Mouse (Mus musculus) forebrain, embryonic 13.5 days (tissue): ENCODE results near the gene Klhl2. TPM values are rescaled to one million over a fixed set of nuclear protein-coding genes. Genes with fewer than 3 reads are reported as not detected.

ENCODE experiments used
- ATAC-seq: fragments of 200-750 bp; cut with Nextera tagmentation; 2 replicates; pipeline ENCODE4 v1.8.0; 2017
- H3K27ac ChIP-seq: fragments of 300-500 bp; sonication (generic); 2 replicates; pipeline ENCODE4 v1.5.1; 2015; ENCODE audit warnings: inconsistent platforms, mild to moderate bottlenecking, moderate library complexity
- H3K27me3 ChIP-seq: fragments of 300-500 bp; sonication (generic); 2 replicates; pipeline ENCODE4 v1.6.1; 2015; ENCODE audit warnings: mild to moderate bottlenecking, inconsistent platforms
- H3K36me3 ChIP-seq: fragments of 300-500 bp; sonication (generic); 2 replicates; pipeline ENCODE4 v1.6.1; 2015; ENCODE audit warnings: mild to moderate bottlenecking, inconsistent platforms; ENCODE audit not compliant: poor library complexity, severe bottlenecking
- H3K4me1 ChIP-seq: fragments of 300-500 bp; sonication (generic); 2 replicates; pipeline ENCODE4 v1.6.1; 2015; ENCODE audit warnings: inconsistent platforms
- H3K4me2 ChIP-seq: fragments of 300-500 bp; sonication (generic); 2 replicates; pipeline ENCODE4 v1.6.1; 2015; ENCODE audit warnings: inconsistent platforms, mild to moderate bottlenecking, moderate library complexity
- H3K4me3 ChIP-seq: fragments of 300-500 bp; sonication (generic); 2 replicates; pipeline ENCODE4 v1.5.1; 2015; ENCODE audit warnings: mild to moderate bottlenecking, inconsistent platforms
- H3K9ac ChIP-seq: fragments of 300-500 bp; sonication (generic); 2 replicates; pipeline ENCODE4 v1.6.1; 2015; ENCODE audit warnings: mild to moderate bottlenecking, inconsistent platforms
- H3K9me3 ChIP-seq: fragments of 300-500 bp; sonication (generic); replicated peaks from 2 replicates; pipeline ENCODE4 v1.6.1; 2016; ENCODE audit warnings: inconsistent platforms
- WGBS: fragments of 180-500 bp; shearing (Covaris S2); methylation state at CpG from one replicate; pipeline ENCODE4 v1.1.7; 2015; 5-methylcytosine and 5-hydroxymethylcytosine counted together
- polyA plus RNA-seq: library from polyadenylated mRNA; unstranded; fragments of >200 nt; fragmentation: Nextera tagmentation; extraction: Ambion mirVana; gene quantifications from 2 replicates; pipeline ENCODE4 v1.2.1, GENCODE M21; 2015

Gene Klhl2
- polyA plus RNA-seq, 1 experiment from 2014 or later: 12.5 TPM

DNA sequence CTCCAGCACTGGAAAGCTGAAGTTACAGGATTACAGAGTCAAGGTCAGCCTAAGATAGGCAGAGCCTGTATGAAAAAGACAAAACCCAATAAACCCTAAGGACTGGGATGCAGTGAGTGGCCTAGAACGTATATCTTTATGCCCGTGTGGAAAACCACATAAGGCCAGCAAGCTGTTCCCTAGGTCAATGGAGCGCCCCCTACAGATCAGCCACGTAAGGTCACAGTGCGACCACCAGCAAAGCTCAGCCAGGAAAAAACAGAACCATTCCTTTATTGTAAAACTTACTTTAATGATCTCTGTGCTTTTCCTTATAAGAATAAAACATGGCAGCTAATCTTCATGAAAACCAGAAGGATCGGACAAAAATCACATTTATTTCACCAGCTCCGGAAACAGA is 131.9 kb downstream of the Klhl2 start:
- peaks cover 73% of the 10 kb centered on the region for H3K36me3 ChIP-seq
- H3K27ac ChIP-seq: no peak overlapping the region
- WGBS: 90% methylated on average over 7 of the region's 7 CpGs
- H3K9ac ChIP-seq: no peak overlapping the region
- no peak for ATAC-seq
- H3K4me3 ChIP-seq: no peak overlapping the region
- H3K4me1 ChIP-seq: no peaks in the 10 kb centered on the region
- no peaks in the 10 kb centered on the region; the same call in 1 of the 2 replicates for H3K9me3 ChIP-seq
- H3K27me3 ChIP-seq: no peaks in the 10 kb centered on the region
- H3K4me2 ChIP-seq: no peak overlapping the region

DNA sequence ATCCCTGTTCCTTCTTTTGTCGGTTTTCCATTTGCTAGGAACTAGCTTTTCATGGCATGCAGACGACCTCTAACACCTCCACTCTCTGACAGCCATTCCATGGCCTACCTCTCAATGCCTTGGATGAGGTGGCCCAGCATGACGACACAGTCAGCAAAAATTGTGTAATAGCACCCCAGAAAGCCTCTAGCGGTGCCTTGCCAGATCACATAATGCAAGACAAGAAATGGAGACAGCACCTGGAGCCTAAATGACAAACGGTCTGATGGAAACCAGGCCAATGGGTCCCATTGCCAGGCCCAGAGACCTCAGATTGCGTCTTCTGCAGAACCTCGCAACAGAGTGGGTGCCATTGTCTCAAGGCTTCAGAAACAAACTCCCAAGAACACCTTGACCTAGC is 137.3 kb downstream of the Klhl2 start:
- H3K9ac ChIP-seq: no peak overlapping the region
- no peak overlapping the region for H3K4me2 ChIP-seq
- 91% methylated on average over 7 of the region's 7 CpGs for WGBS
- H3K27me3 ChIP-seq: no peaks in the 10 kb centered on the region
- peaks cover 22% of the 10 kb centered on the region for H3K36me3 ChIP-seq
- no peak for ATAC-seq
- no peak overlapping the region for H3K4me3 ChIP-seq
- no peaks in the 10 kb centered on the region for H3K4me1 ChIP-seq
- no peak overlapping the region for H3K27ac ChIP-seq
- H3K9me3 ChIP-seq: no peaks in the 10 kb centered on the region; the same call in 1 of the 2 replicates

DNA sequence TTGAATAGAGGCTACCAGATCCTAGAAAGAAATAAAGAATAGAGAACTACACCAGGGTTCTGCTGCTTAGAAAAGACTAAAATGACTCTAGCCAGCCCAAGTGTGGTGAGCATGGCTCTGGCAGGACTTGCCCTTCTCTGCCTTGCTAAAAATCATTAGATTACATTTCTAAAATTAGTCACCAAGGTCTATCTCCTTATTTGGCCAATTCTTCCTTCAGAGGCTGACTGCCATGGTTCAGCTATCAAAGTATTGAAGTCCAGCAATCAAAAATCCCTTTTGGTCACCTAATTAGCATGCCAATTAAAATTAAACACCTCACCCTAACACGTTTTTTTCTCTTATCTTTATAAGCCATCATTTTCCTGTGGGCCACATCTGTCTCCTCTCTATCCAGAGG is 138.3 kb downstream of the Klhl2 start:
- WGBS: 30% methylated on average over 1 of the region's 1 CpGs
- ATAC-seq: no peak
- H3K4me3 ChIP-seq: no peak overlapping the region
- no peak overlapping the region for H3K27ac ChIP-seq
- no peaks in the 10 kb centered on the region for H3K4me1 ChIP-seq
- H3K27me3 ChIP-seq: no peaks in the 10 kb centered on the region
- H3K36me3 ChIP-seq: peaks cover 13% of the 10 kb centered on the region
- H3K9me3 ChIP-seq: no peaks in the 10 kb centered on the region; the same call in 1 of the 2 replicates
- H3K9ac ChIP-seq: no peak overlapping the region
- no peak overlapping the region for H3K4me2 ChIP-seq

DNA sequence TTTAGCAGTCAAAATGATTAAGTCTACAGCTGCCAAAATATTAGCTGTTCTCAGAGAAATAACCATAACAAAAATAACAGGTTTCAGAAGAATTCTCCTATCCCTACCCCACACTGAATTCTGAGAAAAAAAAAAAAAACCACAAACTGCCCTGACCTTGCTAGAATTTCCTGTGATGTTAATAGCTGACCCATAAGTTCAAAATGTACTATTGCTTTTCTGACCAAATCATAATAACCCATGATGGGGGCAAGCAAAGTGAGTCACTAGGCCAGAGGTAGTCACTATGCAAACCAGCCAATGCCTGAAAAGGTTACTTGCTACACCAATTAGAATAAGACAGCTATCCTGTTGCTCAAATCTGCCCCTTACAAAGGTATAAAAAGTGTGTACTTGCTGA is 142.3 kb downstream of the Klhl2 start:
- Histone ChIP-seq H3K27ac (no peak overlapping the region), H3K4me3 (no peak overlapping the region), H3K9ac (no peak overlapping the region), H3K36me3 (no peaks in the 10 kb centered on the region), H3K27me3 (no peaks in the 10 kb centered on the region), H3K9me3 (no peaks in the 10 kb centered on the region), H3K4me2 (no peak overlapping the region), H3K4me1 (no peaks in the 10 kb centered on the region)
- no peak for ATAC-seq

DNA sequence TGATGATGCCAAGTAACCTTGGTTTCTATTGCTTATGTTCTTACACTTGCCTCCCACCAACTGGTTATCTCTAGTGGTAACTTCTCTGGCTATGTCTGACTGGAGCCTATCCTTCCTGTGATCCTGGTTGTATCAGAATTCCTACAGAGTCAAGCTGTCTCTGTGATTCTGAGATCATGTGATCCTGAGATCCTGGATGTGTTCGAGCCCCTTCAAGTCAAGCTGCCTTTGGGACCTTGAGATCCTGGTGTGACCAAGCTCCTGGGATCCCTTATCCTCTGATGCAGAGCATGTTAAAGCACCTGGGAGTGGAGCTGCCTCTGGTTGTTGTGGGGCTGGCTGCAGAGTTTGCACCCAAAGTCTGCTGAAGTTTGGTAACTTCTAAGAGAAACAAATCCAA is 146.6 kb downstream of the Klhl2 start:
- ATAC-seq: no peak
- WGBS: 80% methylated on average over 1 of the region's 1 CpGs
- Histone ChIP-seq H3K9ac (no peak overlapping the region), H3K36me3 (no peaks in the 10 kb centered on the region), H3K27ac (no peak overlapping the region), H3K27me3 (no peaks in the 10 kb centered on the region), H3K4me3 (no peak overlapping the region), H3K4me1 (no peaks in the 10 kb centered on the region), H3K9me3 (no peaks in the 10 kb centered on the region), H3K4me2 (no peak overlapping the region)

DNA sequence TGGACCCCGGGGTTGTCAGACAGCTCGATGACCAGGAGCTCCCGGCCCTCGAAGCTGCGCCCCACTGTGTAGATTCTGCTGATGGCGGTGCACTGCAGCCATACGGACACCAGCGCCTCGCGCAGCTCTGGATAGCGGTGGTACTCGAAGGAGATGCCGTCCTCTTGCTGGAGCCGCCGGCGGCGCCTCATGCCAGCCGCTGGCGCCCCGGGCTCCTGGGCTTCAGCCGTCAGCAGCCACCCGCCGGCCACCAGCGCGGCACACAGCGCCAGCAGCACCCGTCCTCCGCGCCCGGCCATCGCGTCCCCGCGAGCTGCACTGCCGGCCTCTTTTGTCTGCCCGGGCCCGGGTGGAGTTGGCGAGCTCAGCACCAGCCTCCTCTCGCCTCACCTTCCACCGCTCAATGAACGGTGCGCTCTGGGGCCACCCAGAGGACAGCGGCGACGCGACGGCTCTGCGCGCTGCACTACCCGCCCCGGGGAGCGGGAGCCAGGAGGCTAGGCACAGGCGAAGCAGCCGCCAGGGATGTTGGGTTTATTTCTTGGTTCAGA is 157.1 kb downstream of the Klhl2 start, which contains the start of gene Cpe:
Cpe (minus strand) TSS at position 404 of the 551 bp plus-strand sequence.
- Histone ChIP-seq H3K9ac (peak within 1 kb of the TSS; percentile 93), H3K4me2 (peak within 1 kb of the TSS; percentile 72), H3K4me1 (peaks cover 36% of the 10 kb centered on the region), H3K9me3 (no peaks in the 10 kb centered on the region), H3K27ac (peak within 1 kb of the TSS; percentile 98), H3K36me3 (no peaks in the 10 kb centered on the region), H3K27me3 (no peaks in the 10 kb centered on the region), H3K4me3 (peak within 1 kb of the TSS; percentile 81)
- peak; percentile 99 for ATAC-seq
- under 1% methylated on average over 54 of the region's 54 CpGs for WGBS

DNA sequence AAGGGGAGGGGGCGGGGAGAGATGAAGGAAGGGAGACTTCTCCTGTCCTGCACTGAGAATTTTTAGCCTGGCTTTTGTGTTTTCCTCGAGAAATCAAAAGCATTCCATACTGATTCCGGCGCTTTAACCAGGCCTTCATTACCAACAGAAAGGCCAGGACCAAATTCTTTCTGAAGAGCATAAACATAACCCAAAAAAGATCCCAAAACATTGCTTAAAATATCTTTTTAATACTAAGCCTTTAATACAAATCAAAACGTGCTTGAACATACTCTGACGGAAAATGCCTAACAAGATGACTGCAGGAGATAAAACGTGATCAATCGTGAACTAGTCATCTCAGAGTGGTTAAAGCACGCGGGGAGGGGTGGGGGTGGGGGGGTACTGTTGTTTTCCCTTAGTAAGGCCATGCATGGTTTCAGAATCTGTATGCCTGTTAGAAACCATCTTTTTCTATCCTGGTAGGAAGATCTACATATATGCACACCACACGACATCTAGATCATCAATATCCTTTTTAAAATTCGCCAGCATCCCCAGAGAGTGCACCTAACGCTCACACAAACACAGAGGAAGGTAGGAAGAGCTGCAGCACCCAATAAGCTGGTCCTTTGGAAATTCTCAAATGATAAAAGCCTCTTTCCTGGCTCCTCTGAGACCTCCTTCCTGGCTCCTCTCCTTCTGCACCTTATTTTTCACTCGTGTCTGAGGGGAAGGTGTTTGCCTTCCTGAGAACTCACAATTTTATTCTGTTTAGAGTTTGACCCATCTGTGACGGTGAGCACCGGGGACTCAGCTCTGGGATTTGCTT is 158.0 kb downstream of the Klhl2 start:
- no peaks in the 10 kb centered on the region for H3K27me3 ChIP-seq
- ATAC-seq: no peak; the same call in 1 of the 2 replicates
- WGBS: 2% methylated on average over 16 of the region's 16 CpGs
- H3K9ac ChIP-seq: peak overlapping the region; percentile 93
- peak overlapping the region; percentile 81 for H3K4me3 ChIP-seq
- peak overlapping the region; percentile 72 for H3K4me2 ChIP-seq
- H3K36me3 ChIP-seq: no peaks in the 10 kb centered on the region
- H3K4me1 ChIP-seq: peaks cover 42% of the 10 kb centered on the region
- H3K27ac ChIP-seq: peak overlapping the region; percentile 98
- H3K9me3 ChIP-seq: no peaks in the 10 kb centered on the region

DNA sequence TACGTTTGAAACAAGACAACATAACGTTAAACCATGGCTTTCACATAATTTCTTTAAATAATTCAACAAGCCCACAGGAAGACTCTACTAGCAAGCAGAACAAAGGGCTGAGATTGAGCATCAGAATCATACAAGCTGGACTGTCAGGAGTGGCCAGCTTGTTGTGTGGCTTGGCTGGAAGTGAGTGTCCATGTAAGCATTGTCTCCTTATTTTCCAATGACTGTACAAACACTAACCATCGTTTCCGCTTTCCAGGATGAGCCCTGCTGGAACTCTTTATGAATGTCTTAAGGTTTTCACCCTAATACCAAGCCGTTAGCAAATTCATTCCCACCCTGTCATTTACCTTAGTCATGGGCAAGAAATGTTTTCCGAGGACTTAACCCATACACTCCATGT is 159.0 kb downstream of the Klhl2 start:
- Histone ChIP-seq H3K36me3 (no peaks in the 10 kb centered on the region), H3K27ac (0 out of 2 replicates have a peak overlapping the region, but pooled peaks have one; percentile 19), H3K27me3 (no peaks in the 10 kb centered on the region), H3K9me3 (no peaks in the 10 kb centered on the region), H3K4me3 (peak overlapping the region; percentile 81), H3K4me1 (peaks cover 45% of the 10 kb centered on the region), H3K9ac (peak overlapping the region; percentile 93), H3K4me2 (peak overlapping the region; percentile 72)
- 60% methylated on average over 6 of the region's 6 CpGs for WGBS
- ATAC-seq: no peak

DNA sequence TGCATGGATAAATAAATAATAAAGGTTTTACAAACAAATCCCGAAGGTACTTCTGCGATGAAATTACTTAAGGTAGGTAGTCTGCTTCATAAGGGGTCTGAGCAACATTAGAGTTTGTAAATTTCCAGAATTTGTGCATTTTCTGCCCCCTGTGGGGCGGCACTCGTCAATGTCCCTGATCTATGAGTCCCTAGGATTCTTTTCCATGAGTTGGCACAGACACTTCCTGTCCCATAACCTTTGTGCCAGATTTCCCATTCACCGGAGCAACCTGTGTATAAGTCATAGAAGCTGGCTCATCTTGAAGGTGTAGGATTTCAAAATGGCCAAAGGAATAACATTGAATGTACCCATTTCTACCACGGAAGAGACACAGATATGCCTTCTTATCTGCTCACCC is 159.5 kb downstream of the Klhl2 start:
- Histone ChIP-seq H3K4me2 (peak overlapping the region; percentile 72), H3K9me3 (no peaks in the 10 kb centered on the region), H3K9ac (no peak overlapping the region), H3K36me3 (no peaks in the 10 kb centered on the region), H3K27ac (no peak overlapping the region), H3K27me3 (no peaks in the 10 kb centered on the region), H3K4me1 (peaks cover 45% of the 10 kb centered on the region), H3K4me3 (peak overlapping the region; percentile 81)
- 76% methylated on average over 6 of the region's 6 CpGs for WGBS
- ATAC-seq: no peak

Other genes with a start within 250 kb of the Klhl2 start
- 389 and 392 TPM in 2 replicates for gene Cpe, start 157.0 kb downstream of the Klhl2 start, polyA plus RNA-seq
- 143 and 160 TPM in 2 replicates for gene Msmo1, start 116.2 kb downstream of the Klhl2 start, polyA plus RNA-seq
- gene Tmem192, start 97.2 kb upstream of the Klhl2 start, polyA plus RNA-seq: 13.4 and 15.5 TPM in 2 replicates
- gene Trim75, start 137.8 kb upstream of the Klhl2 start, polyA plus RNA-seq: 0.17 TPM in 1 of 2 replicates, not detected in the other
- not detected in 2 replicates for gene Trim61, start 168.5 kb upstream of the Klhl2 start, polyA plus RNA-seq
- gene Trim60, start 168.6 kb upstream of the Klhl2 start, polyA plus RNA-seq: not detected in 2 replicates
- gene Apela, start 187.3 kb upstream of the Klhl2 start, polyA plus RNA-seq: 2.5 and 2.6 TPM in 2 replicates
- not detected in 2 replicates for gene Gm10663, start 225.0 kb upstream of the Klhl2 start, polyA plus RNA-seq